Comparison of ENCODE assay signal across 28 mouse cellular contexts in genomic region chr11:4222046-4222950, GRCm38 (mm10). TPM values are rescaled to one million over a fixed set of nuclear protein-coding genes. Genes with fewer than 3 reads are reported as not detected.
A peak's percentile ranks its signal among the peaks of the same experiment; 100 is the strongest.
DNase-seq lines count a peak whose midpoint lies in the region; ATAC-seq lines count a peak whose summit lies in the region.
"Had no signal": no experiment of that assay in that cellular context is flagged by ENCODE, and none has a peak within 500 bp of the region (broad histone marks: within the 10 kb centered on the region; RNA-seq: fewer than 3 reads in every experiment).

No protein-coding gene starts in this region.

- intact Hi-C loops in left cerebral cortex, postnatal 25 days (cut with DNase I) = no loop called here

- H3K4me1 ChIP-seq in liver, embryonic 15.5 days (replicated peaks) = peaks cover 98% of the 10 kb centered on the region

- H3K4me3 ChIP-seq in liver, embryonic 15.5 days (replicated peaks) = no peak overlapping the region
- H3K4me3 ChIP-seq: embryonic facial prominence, embryonic 15.5 days; heart, adult 2 months; heart, embryonic 13.5 days; hindbrain, embryonic 13.5 days; limb, embryonic 12.5 days; midbrain, embryonic 12.5 days; neural tube, embryonic 15.5 days had no signal

- H3K4me2 ChIP-seq in liver, embryonic 15.5 days = no peak overlapping the region
- H3K4me2 ChIP-seq: embryonic facial prominence, embryonic 15.5 days; heart, embryonic 13.5 days; hindbrain, embryonic 13.5 days; limb, embryonic 12.5 days; midbrain, embryonic 12.5 days; neural tube, embryonic 15.5 days had no signal

- no peaks in the 10 kb centered on the region for H3K9me3 ChIP-seq in liver, embryonic 15.5 days (replicated peaks)
- H3K9me3 ChIP-seq: embryonic facial prominence, embryonic 15.5 days; heart, embryonic 13.5 days; hindbrain, embryonic 13.5 days; midbrain, embryonic 12.5 days; neural tube, embryonic 15.5 days had no signal

- no peak overlapping the region for H3K9ac ChIP-seq in liver, embryonic 15.5 days
- H3K9ac ChIP-seq: embryonic facial prominence, embryonic 15.5 days; heart, embryonic 13.5 days; hindbrain, embryonic 13.5 days; limb, embryonic 12.5 days; midbrain, embryonic 12.5 days; neural tube, embryonic 15.5 days had no signal

- peak overlapping the region; percentile 87 for H3K27ac ChIP-seq in liver, embryonic 15.5 days (replicated peaks)
- H3K27ac ChIP-seq: embryonic facial prominence, embryonic 15.5 days; heart, adult 2 months; heart, embryonic 13.5 days; hindbrain, embryonic 13.5 days; limb, embryonic 12.5 days; midbrain, embryonic 12.5 days; neural tube, embryonic 15.5 days had no signal

- WGBS in liver, embryonic 15.5 days (ENCODE audit: insufficient replicate concordance) = 62% methylated on average over 17 of the region's 17 CpGs

- H3K27me3 ChIP-seq in liver, embryonic 15.5 days = peaks cover 21% of the 10 kb centered on the region
- H3K27me3 ChIP-seq: embryonic facial prominence, embryonic 15.5 days; Patski had no signal

- peak; percentile 47 for DNase-seq in adrenal gland, postnatal 14 days
- no peak for DNase-seq in adrenal gland, postnatal 4 days (ENCODE audit: low spot score in 2 of 2)
- DNase-seq in testis, postnatal 10 days (ENCODE audit: low spot score) = peak; percentile 54
- no peak for DNase-seq in testis, postnatal 14 days (ENCODE audit: low spot score)
- DNase-seq in urinary bladder, postnatal 25 days (ENCODE audit: low spot score) = no peak
- DNase-seq in left cerebral cortex, postnatal 25 days (ENCODE audit: low spot score in 2 of 2) = no peak
- no peak for DNase-seq in layer of hippocampus, postnatal 25 days (ENCODE audit: extremely low spot score in 1 of 2, low spot score in 1 of 2)
- DNase-seq: adrenal gland, adult 2 months; cerebellum, adult 9-10 months; gastrocnemius, postnatal 14 days; heart, adult 2 months; heart, postnatal 14 days; kidney, adult 11 months; kidney, postnatal 4 days; lung, adult 18-20 months; lung, postnatal 10 days had no signal

- ATAC-seq in liver, embryonic 15.5 days (ENCODE audit: insufficient read depth) = no peak
- ATAC-seq: CD4-positive, CD25-positive, alpha-beta regulatory T cell, adult 4 months; forebrain, embryonic 16.5 days; Patski had no signal

- no peaks in the 10 kb centered on the region for H3K36me3 ChIP-seq in liver, embryonic 15.5 days (replicated peaks)
- H3K36me3 ChIP-seq: embryonic facial prominence, embryonic 15.5 days; heart, embryonic 13.5 days; hindbrain, embryonic 13.5 days; limb, embryonic 12.5 days; midbrain, embryonic 12.5 days; neural tube, embryonic 15.5 days had no signal

RNA-seq across cellular contexts. Expression of gene Castor1, which starts 4.3 kb away (rescaled TPM):
- 6.1 and 8.5 TPM in 2 replicates for total RNA-seq in adrenal gland, postnatal 14 days (2021)
- total RNA-seq in adrenal gland, postnatal 4 days (2021) = 1 to 10 TPM; 6.3 to 6.6 TPM
- 1.5 TPM in 2 replicates for polyA plus RNA-seq in liver, embryonic 15.5 days (2015; fragmentation: Nextera tagmentation; extraction: Ambion mirVana)
- 1 to 10 TPM; 3.9 to 6.1 TPM for total RNA-seq in left cerebral cortex, postnatal 25 days (2021)
- total RNA-seq in layer of hippocampus, postnatal 25 days (2021) = 1 to 10 TPM; 6.0 to 6.1 TPM

RNA-seq across cellular contexts. Expression of gene Osm, which starts 13.9 kb away (rescaled TPM):
- 0.41 TPM in 1 of 2 replicates, not detected in the other for total RNA-seq in adrenal gland, postnatal 14 days (2021)
- total RNA-seq in adrenal gland, postnatal 4 days (2021) = under 1 TPM; 0.11 to 0.23 TPM
- 0.50 TPM in 2 replicates for polyA plus RNA-seq in liver, embryonic 15.5 days (2015; fragmentation: Nextera tagmentation; extraction: Ambion mirVana)
- under 1 TPM in 1 of 2 experiments, not detected in 1; 0.16 TPM for total RNA-seq in left cerebral cortex, postnatal 25 days (2021)
- total RNA-seq in layer of hippocampus, postnatal 25 days (2021) = under 1 TPM in 1 of 2 experiments, not detected in 1; 0.12 TPM
- total RNA-seq: gastrocnemius, postnatal 14 days had no signal
- polyA plus RNA-seq: forebrain, embryonic 16.5 days; heart, embryonic 13.5 days; kidney, embryonic 16.5 days; limb, embryonic 12.5 days; midbrain, embryonic 12.5 days; neural tube, embryonic 15.5 days; Patski; stomach, embryonic 14.5 days had no signal

RNA-seq across cellular contexts. Expression of gene Lif, which starts 35.1 kb away (rescaled TPM):
- 0.44 and 0.90 TPM in 2 replicates for total RNA-seq in adrenal gland, postnatal 14 days (2021)
- under 1 TPM; 0.76 to 0.99 TPM for total RNA-seq in adrenal gland, postnatal 4 days (2021)
- polyA plus RNA-seq in liver, embryonic 15.5 days (2015; fragmentation: Nextera tagmentation; extraction: Ambion mirVana) = not detected in 2 replicates
- under 1 TPM; 0.23 to 0.25 TPM for total RNA-seq in left cerebral cortex, postnatal 25 days (2021)
- total RNA-seq in layer of hippocampus, postnatal 25 days (2021) = 1 to 10 TPM; 1.3 to 2.1 TPM
- polyA plus RNA-seq: midbrain, embryonic 12.5 days had no signal

RNA-seq across cellular contexts. Expression of gene Tbc1d10a, which starts 35.7 kb away (rescaled TPM):
- total RNA-seq in adrenal gland, postnatal 14 days (2021) = 15.6 and 18.2 TPM in 2 replicates
- 10 to 100 TPM; 19.0 to 19.9 TPM for total RNA-seq in adrenal gland, postnatal 4 days (2021)
- 7.0 TPM in 2 replicates for polyA plus RNA-seq in liver, embryonic 15.5 days (2015; fragmentation: Nextera tagmentation; extraction: Ambion mirVana)
- total RNA-seq in left cerebral cortex, postnatal 25 days (2021) = 10 to 100 TPM; 34.5 to 35.6 TPM
- total RNA-seq in layer of hippocampus, postnatal 25 days (2021) = 10 to 100 TPM; 29.2 to 32.7 TPM

Comparison
In these comparisons a context has a peak if more than half of its experiments do, and no peak if none do; other contexts are left out.
1. DNase-seq: peak in adrenal gland, postnatal 14 days (single experiment) and testis, postnatal 10 days (single experiment); none in adrenal gland, postnatal 4 days (0 of 2), testis, postnatal 14 days (single experiment), urinary bladder, postnatal 25 days (single experiment), left cerebral cortex, postnatal 25 days (0 of 2) and layer of hippocampus, postnatal 25 days (0 of 2).